Mouse (Mus musculus): ENCODE results near the gene Plxdc1.
A peak's percentile ranks its signal among the peaks of the same experiment; 100 is the strongest.

Plxdc1 gene

DNA sequence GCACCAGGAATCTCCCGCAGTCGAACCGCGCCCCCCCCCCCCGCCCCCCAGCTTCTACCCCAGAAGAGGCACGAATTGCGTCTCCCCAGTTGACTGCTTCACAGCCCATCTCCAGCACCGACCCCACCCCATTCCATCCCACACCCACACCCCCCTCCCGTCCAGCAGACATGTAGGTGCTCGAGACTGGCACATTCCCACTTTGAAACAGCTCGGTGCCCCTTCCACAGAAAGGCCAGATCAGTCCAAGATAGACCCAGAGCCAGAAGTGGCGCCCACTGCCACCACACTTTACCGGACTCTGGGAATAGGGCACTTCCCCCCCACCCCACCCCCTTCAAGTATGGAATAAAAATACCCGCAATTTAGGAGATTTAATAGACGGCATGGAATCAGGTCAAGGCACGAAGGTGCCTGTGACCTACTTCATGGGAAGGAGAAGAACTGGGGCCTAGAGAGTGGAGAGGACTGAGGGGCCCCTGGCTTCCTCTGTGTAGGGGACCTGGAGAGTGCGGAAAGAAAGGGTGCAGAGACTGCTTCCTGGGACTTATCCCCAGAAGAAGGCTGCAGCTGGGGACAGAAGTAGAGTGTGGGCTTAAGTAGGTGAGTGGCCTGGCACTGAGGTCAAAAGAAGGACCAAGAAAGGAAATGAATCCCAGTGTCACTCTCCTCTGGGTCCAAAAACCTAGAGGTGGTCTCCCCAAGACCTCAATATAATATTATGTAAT lies 658 bp upstream of the Plxdc1 start:
- DNase-seq, result no peak

DNA sequence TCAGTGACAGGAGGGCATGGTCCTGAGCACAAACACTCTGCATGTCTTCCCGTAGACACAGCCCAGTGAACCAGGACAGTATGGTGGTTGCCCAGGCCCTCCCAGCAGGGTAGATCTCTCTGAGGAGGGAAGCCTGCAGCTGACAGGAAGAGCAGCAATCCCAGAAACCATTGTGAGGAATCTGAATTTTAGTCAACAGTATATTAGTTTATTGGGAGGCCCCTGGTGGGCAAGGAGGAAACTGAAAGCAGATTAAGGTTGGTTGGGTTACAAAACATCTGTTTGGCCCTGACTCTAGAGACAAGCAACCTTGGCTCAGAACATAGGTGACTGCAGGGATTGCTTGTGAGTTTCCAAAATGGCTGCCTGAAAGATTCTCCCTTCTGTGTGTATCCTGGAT lies 2.3 kb downstream of the Plxdc1 start:
- no peak for DNase-seq

DNA sequence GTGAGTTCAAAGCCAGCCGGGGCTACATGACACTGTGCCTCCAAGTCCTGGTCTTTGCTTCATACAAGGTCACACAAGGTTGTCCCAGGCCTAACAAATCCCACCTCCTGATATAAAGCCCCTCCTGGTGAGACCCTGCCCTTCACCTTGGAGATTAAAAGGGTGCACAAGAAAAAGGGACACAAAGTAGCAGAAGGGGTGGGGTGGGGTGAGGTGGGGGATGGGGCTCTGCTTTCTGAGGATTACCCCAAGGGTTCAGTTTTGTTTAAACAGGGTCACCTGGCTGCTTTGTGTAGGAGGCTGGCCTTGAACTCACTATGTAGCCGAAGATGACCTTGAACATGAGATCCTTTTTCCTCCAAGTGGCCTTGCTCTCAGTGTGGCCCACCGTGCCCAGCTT lies 2.7 kb downstream of the Plxdc1 start:
- DNase-seq, result no peak

DNA sequence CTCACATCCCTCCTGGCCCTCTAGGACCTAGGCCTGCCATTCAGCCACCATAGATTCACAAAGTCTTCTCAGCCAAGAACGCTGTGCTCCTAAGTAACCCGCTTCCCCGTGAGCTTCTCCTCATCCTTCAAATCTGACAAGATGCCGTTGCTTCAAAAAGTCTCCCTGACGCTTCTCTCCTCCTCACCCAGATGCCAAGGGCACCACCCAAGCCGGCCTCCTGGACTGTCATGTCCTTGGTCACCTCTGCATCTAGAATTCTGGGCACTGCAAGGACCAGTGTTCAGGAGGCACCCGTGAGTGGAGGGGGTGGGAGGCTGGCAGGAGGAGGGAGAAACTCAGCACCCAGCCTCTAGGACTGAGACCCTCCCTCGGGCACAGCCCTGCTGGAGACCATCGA lies 3.5 kb downstream of the Plxdc1 start:
- no peak for DNase-seq

DNA sequence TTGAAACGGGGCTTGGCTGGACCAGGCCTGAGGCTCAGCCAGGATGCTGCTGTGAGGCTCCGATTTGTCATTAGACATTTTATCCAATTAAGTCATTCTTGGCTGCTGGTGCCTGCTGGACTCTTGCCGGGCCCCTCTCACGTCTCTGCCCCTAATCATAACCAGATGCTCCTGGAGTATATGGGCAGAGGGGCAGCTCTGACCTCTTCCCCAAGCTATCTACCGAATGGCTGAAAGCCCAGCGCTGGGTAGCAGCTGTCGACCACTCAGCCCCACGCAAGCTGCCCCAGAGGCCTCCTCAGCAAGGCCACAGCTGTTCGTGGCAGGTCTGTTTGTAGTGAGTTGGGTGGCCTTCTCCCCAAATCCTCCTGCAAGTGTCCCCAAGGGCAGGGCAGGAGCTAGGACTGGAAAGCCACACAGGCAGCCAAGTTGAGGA lies 5.7 kb downstream of the Plxdc1 start:
- no peak for DNase-seq

DNA sequence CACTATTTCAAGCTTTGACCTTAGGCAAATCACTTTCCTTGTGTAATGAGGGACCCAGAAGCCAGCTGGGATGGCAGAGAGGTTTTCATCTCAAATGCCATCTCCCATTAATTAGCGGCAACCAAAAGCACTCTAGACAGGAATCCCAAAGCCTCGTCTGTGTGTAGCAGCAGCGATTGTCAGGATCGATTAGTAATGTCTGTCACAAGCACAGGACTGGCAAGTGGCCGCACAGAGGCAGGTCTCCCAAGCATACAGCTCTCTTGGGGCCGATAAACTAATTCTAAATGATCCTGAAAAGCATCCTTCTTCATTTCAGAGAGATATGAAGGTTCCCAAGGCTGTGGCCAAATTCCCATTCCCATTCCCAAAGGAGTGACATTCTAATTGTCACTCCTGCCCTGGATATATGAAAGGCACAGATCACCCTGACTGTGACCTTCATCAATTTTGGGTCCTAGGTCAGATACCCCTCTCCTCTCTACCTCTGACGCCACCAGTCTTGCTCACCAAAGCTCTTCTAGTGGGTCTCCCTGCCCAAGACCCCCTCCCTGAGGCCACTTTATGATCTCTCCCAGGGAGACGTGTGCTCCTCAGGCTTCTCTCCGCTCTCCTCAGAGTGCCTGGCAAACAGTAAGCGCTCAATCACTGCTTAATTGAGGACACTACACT lies 6.3 kb downstream of the Plxdc1 start:
- DNase-seq, result no peak

DNA sequence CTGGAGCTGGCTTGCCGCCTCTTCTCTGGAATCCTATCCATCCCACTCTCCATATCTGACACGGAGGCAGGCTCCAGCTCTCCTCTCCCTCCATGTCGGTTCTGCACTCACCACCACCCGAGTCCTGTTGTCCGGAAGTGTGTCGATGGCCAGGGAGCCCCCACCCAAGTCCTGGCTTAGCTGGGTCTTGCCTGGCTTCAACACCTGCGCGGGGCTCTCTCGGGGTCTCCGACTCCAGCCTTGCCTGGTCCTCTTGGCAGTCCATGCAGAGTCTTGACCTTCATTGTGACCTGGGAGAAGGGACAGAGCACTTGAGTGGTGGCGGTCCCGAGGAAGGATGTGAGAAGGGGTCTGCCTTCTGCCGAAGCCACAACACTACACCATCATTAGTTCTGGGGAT lies 7.9 kb downstream of the Plxdc1 start:
- DNase-seq, result no peak

DNA sequence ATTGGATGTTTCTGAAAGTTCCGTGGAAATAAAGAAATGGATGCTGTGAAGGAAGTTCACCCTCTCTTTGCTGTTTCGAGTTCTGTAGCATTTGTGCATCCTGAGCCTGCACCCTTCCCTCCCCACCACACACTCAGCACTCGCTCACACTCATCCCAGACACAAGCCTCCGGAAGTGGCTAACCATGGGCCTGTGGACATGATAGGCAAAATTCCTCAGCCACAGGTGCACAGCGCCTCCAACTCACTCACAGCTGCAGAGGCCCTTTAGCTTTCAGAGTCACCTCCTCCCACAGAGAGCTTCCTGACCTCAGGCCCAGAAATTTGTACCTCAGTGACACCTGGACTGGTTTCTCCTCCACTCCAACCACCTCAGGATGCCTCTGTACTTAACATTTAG lies 8.4 kb downstream of the Plxdc1 start:
- no peak for DNase-seq

DNA sequence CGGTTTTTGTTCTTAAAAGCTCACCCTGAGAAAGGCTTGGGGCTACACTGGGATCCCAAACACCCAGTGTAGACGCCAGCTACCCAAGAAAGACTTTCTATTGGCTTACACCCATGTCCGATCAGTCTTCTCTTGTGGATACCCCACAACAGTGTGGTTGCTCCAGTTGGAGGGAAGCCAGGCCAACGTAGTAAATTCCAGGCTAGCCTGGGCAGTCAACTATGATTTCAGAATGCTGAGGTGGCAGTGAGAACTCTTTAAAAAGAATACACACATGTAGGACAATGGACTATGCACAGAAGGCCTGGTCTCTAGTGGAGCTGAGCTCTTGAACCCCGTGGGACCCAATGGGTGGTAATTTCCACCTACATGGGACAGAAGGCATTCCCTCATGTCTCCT lies 11.5 kb downstream of the Plxdc1 start:
- DNase-seq, result no peak

DNA sequence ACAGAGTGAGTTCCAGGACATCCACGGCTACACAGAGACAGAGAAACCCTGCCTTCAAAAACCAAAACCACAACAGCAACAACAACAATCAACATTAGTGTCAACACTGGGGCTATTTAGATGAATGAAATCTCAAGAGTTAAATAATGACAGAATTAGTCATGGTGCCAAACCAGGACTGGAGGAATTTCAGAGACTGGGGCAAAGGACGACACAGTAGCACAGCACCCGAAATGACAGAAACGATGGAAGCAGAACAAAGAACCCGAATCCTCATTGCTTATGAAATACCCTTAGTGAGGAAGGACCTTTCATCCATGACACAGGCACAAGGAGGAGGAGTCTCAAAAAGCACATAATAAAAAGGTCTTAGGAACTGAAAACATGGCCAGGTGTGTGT lies 12.1 kb downstream of the Plxdc1 start:
- no peak for DNase-seq

DNA sequence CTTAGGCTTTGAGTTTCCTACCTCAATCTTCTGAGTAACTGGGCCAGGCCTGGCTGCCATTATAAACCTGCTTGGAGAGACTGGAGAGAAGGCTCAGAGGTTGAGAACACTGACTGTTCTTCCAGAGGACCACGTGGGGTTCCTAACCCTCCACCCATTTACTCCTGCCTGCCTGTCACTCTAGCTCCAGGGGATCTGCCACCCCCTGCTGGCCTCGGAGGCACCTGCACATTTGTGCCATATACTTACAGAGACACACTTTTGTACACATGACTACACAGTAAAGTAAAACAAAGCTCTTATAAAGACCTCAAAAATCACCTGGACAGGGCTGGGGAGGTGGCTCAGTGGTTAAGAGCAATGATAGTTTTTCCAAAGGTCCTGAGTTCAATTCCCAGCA lies 13.8 kb downstream of the Plxdc1 start:
- DNase-seq, result no peak

DNA sequence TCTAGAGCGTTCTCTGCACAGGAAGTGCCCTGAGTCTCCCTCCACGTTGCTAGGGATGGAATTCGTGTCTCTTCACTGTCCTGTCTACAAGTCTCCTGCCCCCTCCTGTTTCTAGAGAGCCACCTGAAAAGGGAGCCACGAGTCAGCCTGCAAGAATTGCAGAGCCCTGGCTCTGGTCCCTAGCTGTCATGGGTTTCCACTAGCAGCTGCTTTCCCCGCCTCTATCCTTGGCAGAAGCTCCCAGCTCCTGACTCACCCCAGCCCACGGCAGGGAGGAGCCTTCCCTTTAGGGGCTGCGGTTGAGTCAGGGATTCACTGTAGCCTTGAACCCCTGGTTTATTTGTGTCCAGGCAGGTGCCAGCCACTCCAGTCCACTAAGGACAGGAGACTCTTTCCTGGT lies 15.0 kb downstream of the Plxdc1 start:
- DNase-seq, result peak; percentile 62 to 69

DNA sequence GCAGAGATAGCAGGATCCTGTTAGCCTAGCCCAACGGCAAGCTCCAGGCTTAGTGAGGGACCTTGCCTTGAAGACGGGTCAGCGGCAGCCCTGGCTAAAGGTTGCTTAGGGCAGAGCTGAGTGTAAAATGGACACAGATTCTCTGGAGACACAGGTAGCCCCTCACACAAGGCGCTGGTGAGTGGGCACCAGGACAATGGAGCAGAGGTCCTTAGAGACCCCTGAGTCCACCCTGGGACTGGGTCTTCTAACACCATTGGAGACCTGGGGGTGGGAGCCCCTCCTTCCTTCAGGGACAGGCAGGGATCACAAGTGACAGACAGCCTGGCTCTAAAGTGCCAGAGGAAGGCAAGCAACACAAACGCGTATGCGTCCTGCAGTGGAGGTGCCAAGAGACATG lies 15.5 kb downstream of the Plxdc1 start:
- DNase-seq, result no peak

DNA sequence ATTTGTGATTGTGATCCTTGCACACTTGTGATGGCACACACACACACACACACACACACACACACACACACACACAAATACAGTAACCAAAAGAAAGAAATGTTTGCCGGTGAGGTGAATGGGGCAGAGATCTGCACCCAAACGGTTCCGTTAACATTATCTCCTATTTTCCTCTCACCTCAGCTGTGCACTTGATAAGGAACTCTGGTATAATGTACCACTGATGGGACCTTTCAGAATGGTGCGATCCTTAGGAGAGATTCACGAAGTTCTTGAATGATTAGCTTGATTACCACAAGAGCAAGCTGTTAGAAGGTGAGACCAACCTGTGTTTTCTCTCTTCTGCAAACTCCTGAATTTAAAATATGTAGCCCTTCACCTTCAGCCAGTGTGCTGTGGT lies 17.9 kb downstream of the Plxdc1 start:
- no peak for DNase-seq

DNA sequence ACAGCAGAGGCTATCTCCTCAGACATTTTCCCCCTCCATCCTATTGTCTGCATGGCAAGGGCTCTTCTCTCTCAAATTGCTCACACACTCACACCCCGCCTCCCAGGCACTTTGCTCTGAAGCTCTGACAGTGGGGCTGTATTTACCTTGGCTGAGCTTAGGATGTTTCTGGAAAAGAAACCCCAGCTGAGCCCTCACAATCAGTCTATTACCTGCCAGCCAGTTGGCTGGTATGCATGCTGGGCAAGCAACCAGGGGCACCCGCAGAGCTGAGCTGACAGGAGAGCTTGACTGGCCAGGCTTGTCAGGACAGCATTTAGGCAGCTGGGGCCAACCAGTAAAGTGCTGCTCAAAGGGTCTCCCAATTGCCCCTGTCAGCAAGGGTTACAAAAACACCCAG lies 19.1 kb downstream of the Plxdc1 start:
- DNase-seq, result no peak

DNA sequence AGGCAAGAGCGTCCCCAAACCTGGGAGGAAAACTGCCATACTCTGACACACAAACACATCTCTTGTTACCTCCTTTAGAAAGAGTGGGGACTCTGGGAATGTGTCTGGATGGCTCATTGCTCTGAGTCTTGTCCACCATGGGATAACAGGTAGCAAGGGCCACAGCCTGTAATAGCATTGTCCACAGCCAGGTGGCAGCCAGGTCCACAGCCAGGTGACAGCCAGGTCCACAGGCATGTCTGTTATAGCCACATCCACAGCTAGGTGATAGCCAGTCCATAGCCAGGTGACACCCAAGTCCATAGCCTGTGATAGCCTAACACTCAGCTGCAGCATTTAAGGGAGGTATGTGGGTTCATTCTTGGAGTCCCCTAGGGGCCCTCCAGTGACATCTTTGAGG lies 25.3 kb downstream of the Plxdc1 start:
- DNase-seq, result peak in 1 of 2 experiments; percentile 20

DNA sequence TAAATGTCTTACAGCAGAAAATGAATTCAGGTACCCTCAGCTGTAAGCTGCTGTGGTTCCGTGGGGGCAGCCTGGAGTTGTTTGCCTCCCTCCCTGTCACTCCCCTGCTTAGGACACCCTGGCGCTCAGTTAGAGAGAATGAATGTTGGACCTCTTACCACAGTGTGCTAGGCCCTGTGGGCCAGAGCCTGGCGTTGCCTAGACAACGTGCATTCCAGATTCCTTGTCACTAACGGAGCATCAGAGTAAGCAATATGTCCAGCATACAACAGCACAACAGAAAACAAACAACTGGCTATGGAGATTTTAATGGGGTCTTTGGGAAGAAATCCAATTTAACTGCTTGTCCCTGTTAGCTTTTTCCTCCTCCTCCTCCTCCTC lies 27.0 kb downstream of the Plxdc1 start:
- no peak for DNase-seq

DNA sequence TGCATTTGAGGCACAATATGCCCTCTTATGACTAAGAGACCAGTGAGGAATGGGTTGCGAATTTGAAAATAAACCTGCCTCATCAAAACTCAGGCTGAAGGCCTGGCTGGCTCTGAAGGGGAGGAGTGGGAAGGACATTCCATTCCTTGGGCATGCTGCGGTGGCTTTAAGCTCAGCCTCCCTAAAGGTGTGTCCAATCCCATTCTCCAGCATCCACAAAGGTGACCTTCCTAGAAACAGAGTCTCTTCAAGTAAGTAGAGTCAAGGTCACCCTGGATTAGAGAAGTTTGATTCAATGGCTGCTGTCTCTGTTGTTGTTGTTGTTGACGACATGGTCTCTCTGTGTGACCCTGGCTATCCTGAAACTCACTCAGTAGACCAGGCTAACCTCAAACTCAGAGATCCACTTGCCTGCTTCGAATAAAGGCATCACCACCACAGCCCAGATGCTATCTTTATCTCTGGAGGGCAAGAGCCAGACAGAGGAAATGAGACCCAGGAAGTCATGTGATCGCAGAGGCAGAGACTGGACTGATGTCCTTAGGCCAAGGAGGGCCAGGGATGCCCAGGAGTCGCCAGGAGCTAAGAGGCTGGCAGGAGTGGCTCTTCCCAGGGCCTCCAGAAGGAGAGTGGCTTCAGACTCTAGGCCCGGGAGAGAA lies 27.5 kb downstream of the Plxdc1 start:
- DNase-seq, result no peak

DNA sequence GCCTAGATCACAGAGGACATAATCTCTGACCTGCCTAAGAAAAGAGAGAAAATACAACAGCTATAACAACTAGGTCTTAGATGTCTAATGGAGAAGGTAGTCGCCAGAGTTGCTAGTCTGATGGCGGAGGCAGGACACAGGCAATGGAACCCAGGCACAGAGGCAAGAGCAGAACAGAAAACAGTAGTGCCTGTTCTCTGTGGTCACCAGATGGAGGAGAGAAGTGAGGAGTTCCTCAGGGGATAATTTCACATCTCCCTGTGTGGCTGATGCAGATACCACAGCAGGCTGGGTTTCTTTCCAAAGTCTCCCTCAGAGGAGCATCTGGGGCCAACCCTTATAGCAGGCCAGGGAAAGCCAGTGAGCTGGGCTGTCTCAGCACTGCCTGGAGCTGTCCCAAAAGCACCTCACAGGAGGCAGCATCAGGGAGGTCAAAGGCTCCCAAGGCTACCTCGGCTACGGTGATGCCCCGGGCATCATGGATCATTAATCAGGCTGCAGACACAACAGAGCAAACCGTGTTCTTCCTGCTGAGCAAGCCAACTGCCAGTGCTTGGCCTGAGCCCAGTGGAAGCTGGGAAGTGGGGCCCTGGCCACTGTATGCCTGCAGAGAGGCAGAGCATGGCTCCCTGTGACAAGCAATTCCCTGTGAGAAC lies 29.2 kb downstream of the Plxdc1 start:
- DNase-seq, result no peak

DNA sequence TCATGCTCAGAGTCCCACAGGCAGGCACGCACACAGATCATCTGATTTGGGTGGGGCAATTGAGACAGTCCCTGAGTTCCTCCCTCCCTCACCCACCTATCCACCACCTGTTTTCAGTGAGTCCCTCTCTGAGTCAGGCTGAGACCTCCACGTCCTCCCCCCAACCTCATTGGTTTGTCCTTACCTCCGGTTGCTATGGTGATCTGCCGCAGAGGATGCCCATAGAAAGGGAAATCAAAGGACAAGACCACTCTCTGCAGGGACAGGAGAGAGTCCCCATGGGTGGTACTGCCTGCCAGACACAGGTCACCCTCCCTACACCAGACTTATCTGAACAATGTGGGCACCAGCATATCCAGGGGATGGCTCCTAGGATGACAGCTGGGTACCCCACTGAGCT lies 30.3 kb downstream of the Plxdc1 start:
- no peak for DNase-seq

DNA sequence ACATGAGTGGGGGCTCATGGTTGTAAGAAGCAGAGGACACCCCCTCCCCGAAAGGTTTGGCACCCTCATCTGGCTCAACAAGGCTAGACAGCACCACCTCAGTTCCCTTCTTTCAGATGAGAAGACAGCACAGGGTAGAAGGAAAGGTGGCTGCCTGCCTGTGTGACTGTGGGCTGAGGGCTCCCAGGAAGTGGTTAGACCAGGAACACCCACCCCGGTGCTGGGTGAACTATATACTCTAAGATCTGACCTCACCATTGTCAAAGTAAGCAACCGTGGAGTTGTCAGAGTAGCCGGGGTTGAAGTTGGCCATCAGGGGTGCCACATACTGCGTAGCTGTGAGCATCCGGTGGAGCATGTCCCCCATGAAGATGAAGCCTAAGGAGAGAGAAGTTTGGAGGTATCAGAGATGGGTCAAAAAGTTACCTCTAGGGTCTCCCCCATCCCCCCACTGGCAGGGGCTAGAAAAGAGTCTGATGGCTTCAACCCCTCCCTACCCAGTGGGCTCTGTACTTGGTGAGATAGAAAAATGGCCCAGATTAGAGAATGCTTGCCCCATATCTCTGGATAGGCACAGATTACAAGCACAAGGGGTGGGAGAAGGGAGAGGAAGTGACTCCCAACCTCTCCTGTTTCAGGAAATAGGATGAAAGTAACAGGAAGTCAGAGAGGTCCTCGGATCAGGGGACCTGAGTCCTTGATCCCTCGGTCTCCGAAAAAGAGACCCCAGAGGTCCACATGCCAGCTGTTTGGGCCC lies 30.9 kb downstream of the Plxdc1 start:
- no peak for DNase-seq

DNA sequence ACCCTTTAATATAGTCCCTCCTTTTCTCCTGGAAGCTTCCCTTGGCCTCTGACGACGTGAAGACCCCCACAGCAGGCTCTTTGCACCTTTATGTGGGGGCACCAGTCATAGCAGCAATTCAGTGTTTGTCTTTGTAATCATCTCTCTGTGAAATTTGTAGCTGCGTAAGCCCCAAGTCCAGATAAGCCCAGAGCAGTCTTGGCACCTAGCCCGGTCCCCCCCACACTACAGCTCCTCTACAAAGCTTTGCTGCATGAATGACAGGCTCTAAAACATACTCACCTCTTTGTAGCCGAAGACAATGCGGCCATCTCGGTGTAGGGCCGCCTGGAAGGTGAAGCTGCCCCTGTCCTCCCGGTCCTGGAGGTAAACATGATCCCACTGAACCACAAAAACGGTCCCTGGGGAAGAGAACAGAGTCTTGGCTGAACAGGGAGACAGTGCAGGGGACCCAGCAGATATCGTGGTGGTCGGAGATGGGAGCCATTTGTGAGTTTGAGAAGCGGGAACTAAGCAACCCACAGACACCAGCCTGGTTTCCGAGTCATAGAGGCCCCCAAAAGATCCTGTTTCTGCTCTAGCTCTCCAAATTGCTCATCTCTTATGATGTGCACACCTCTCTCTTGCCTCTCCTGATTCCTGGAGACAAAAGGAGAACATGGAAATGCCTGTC lies 31.6 kb downstream of the Plxdc1 start:
- no peak for DNase-seq

DNA sequence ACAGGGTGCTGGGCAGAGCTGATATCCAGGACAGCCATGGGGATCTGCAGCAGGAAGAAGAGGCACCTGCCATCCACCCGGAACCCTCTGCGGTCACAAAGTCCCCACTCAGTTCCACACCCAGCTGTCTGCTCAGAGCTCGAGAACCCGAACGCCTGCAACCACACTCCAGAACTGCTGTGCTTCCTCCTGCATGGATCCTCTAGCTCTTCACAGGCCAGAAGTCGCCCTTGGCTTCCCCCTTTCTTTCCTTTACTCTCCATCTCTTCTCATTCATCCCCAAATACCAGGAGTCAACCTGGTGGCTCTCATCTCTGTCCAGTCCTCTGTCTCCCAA lies 32.3 kb downstream of the Plxdc1 start:
- DNase-seq, result no peak

All from lung, adult 18-20 months (tissue).